Mouse (Mus musculus) heart, embryonic 12.5 days (tissue): Measurements from ENCODE around the gene Krt84. TPM values are rescaled to one million over a fixed set of nuclear protein-coding genes. Genes with fewer than 3 reads are reported as not detected.
"Not testable (repeated sequence)": the region's sequence is repeated elsewhere in the genome, so short reads cannot be mapped to it uniquely, and the experiment has no call there.

ENCODE experiments used
- ATAC-seq: fragments of 200-750 bp; cut with Nextera tagmentation; 2 replicates; pipeline ENCODE4 v1.8.0; 2017; ENCODE audit warnings: moderate TSS enrichment, moderate library complexity; ENCODE audit not compliant: insufficient number of reproducible peaks, low FRiP score
- H3K27ac ChIP-seq: fragments of 300-500 bp; sonication (generic); 2 replicates; pipeline ENCODE4 v1.5.1; 2016; ENCODE audit warnings: mild to moderate bottlenecking, moderate library complexity; ENCODE audit not compliant: poor library complexity, severe bottlenecking
- H3K27me3 ChIP-seq: fragments of 300-500 bp; sonication (generic); replicated peaks from 2 replicates; pipeline ENCODE4 v1.6.1; 2016; ENCODE audit warnings: mild to moderate bottlenecking, moderate library complexity
- H3K36me3 ChIP-seq: fragments of 300-500 bp; sonication (generic); 2 replicates; pipeline ENCODE4 v1.6.1; 2016; ENCODE audit warnings: mild to moderate bottlenecking, moderate library complexity
- H3K4me1 ChIP-seq: fragments of 300-500 bp; sonication (generic); replicated peaks from 2 replicates; pipeline ENCODE4 v1.6.1; 2016; ENCODE audit warnings: mild to moderate bottlenecking
- H3K4me2 ChIP-seq: fragments of 300-500 bp; sonication (generic); 2 replicates; pipeline ENCODE4 v1.6.1; 2016; ENCODE audit warnings: mild to moderate bottlenecking, moderate library complexity
- H3K4me3 ChIP-seq: fragments of 300-500 bp; sonication (generic); 2 replicates; pipeline ENCODE4 v1.5.1; 2016; ENCODE audit warnings: mild to moderate bottlenecking
- H3K9ac ChIP-seq: fragments of 300-500 bp; sonication (generic); 2 replicates; pipeline ENCODE4 v1.6.1; 2016; ENCODE audit warnings: mild to moderate bottlenecking, moderate library complexity
- H3K9me3 ChIP-seq: fragments of 300-500 bp; sonication (generic); replicated peaks from 2 replicates; pipeline ENCODE4 v1.6.1; 2016; ENCODE audit warnings: mild to moderate bottlenecking, moderate library complexity
- WGBS: fragments of 180-500 bp; shearing (Covaris S2); methylation state at CpG from one replicate; pipeline ENCODE4 v1.1.7; 2016; 5-methylcytosine and 5-hydroxymethylcytosine counted together
- polyA plus RNA-seq: library from polyadenylated mRNA; unstranded; fragments of >200 nt; fragmentation: Nextera tagmentation; extraction: Ambion mirVana; gene quantifications from 2 replicates; pipeline ENCODE4 v1.2.1, GENCODE M21; 2016

Gene Krt84
- polyA plus RNA-seq, 1 experiment from 2014 or later, result not detected

GRCm38 (mm10) chr15:101542543-101542942 lies 9.9 kb upstream of the Krt84 start:
- no peak for ATAC-seq
- Histone ChIP-seq H3K4me2 (no peak overlapping the region), H3K9me3 (no peaks in the 10 kb centered on the region), H3K36me3 (no peaks in the 10 kb centered on the region), H3K9ac (no peak overlapping the region), H3K27ac (no peak overlapping the region), H3K4me1 (0 out of 2 replicates have a peak, but pooled peaks cover 4% of the 10 kb centered on the region), H3K4me3 (no peak overlapping the region), H3K27me3 (peaks cover 50% of the 10 kb centered on the region)
- 51% methylated on average over 9 of the region's 9 CpGs for WGBS

DNA sequence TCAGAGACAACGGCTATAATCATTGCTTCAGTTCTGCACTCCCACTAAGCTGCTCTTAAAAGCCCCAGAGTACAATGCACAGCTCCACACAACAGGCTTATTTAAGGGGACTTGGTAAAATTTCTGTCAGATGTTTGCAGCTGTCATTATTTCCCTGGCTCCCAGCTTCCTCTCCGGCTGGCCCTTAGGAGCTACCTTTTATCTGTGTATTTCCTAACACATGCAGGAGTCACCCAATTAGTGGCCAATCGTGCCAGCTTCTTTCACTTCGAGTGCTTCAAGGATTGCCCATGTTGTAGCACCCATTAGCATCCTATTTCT lies 5.9 kb upstream of the Krt84 start:
- Histone ChIP-seq H3K36me3 (no peaks in the 10 kb centered on the region), H3K9me3 (no peaks in the 10 kb centered on the region), H3K4me3 (no peak overlapping the region), H3K9ac (no peak overlapping the region), H3K27ac (no peak overlapping the region), H3K4me2 (no peak overlapping the region), H3K4me1 (0 out of 2 replicates have a peak, but pooled peaks cover 4% of the 10 kb centered on the region), H3K27me3 (peaks cover 52% of the 10 kb centered on the region)
- 60% methylated on average over 4 of the region's 4 CpGs for WGBS
- ATAC-seq, result no peak

DNA sequence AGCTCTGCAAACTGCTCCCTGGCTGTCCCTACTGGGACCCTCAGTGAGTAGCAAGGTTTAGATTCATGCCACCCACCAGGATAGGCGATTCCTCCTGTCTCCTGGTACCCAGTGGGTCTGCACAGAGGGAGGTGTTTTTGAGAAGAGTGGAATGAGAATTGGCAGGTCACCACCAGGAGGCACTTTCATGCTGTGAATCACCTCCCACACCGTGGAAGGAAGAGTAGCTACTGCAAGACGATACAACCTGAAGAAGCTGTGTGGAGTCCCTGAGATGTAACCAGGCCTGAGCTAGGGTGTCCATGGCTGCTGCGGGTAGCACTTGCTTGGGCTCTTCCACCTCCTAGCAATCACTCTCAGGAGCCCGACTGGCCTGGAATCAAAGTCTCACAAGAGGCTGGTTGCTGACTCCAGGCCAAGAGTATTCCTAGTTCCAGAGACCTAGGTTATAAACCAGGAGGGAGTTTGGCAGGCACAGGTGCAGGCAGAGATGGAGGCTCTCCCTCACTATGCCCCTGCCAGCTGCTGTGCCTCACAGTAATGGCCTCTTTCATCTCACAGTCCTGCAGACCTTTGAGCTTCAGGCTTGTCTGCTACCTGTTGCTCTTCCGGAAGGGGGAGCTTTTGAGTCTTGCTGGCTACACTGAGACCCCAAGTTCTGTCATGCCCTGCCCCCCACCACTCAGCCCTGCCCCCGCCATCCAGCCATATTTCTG lies 5.4 kb upstream of the Krt84 start:
- peaks cover 52% of the 10 kb centered on the region for H3K27me3 ChIP-seq

DNA sequence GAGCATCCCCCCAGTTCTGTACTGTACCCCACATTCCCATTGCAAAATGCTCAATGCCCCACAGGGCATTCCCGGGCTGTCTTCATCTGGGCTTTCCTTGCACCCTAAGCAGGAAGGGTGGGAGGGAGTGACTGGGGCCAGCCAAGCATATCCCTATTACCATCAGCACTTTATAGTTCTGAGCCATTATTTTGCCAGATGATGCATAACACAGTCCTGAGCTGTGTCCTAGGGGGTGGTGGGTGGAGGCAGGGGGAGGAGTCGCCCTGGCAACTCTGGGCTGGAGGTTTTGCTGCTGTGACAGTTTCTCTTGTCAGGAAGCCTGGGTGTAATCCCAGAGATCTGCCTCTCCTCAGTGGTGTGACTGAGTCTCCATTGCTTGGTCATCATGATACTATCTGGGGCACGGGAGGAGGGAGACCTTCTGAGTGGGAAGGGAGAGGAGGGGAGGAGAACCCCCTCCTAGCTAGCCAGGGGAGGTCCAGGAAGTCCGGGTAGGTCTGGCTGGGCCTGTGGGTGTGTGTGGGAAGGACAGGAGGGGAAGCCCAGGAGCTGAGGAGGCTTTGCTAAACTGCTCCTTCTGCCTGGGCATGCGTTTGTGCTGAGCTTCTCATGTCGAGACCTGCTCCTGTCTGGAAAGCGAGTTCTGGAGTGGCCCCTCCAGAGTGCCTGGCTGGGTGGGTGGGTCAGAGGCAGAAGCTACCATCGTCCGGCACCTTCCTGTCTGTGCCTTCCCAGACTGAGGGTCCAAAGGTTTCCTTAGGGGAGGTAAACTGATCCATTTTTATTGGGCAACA lies 3.6 kb upstream of the Krt84 start:
- no peaks in the 10 kb centered on the region for H3K36me3 ChIP-seq
- H3K9me3 ChIP-seq, result no peaks in the 10 kb centered on the region
- 50% methylated on average over 9 of the region's 9 CpGs for WGBS
- ATAC-seq, result no peak
- H3K9ac ChIP-seq, result no peak overlapping the region
- no peak overlapping the region for H3K4me3 ChIP-seq
- H3K27me3 ChIP-seq, result peaks cover 47% of the 10 kb centered on the region; the same call in 1 of the 2 replicates
- H3K27ac ChIP-seq, result no peak overlapping the region
- H3K4me2 ChIP-seq, result no peak overlapping the region
- H3K4me1 ChIP-seq, result no peaks in the 10 kb centered on the region

More for the DNA sequence above, 5.4 kb upstream of the Krt84 start:
- ATAC-seq, result no peak
- no peak overlapping the region for H3K9ac ChIP-seq
- 0 out of 2 replicates have a peak, but pooled peaks cover 4% of the 10 kb centered on the region for H3K4me1 ChIP-seq
- no peak overlapping the region for H3K4me3 ChIP-seq
- H3K27ac ChIP-seq, result no peak overlapping the region
- 40% methylated on average over 7 of the region's 7 CpGs for WGBS
- H3K36me3 ChIP-seq, result no peaks in the 10 kb centered on the region
- no peak overlapping the region for H3K4me2 ChIP-seq
- no peaks in the 10 kb centered on the region for H3K9me3 ChIP-seq

DNA sequence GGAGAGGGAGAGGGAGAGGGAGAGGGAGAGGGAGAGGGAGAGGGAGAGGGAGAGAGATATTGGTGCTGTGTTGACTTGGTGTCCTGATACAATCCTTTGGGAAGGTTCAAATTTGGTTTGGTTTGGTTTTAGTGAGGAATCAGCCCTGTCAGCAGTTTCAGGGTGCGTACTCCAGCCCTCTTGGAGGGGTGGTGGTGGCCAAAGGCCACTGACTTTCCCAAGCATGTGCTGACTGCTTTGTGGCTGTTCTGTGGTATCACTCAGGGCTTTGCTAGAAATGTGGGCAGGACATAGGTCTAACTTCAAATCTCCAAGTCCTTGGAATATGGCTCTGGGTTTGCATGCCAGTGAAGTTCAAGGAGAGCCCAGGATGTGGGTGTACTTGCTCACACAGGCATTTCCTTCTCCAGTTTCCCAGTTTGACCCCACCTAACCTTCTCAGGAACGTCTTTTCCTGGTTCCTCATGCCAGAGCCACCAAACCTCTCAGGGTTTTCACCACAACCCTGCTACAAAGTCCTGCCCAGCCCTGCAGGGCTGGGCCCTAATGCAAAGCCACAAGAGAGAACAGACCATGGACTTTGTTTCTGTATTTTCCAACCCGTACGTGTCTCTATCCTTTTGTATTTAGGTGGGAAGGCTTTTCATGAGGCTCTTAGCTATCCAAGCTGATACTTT lies 9.9 kb downstream of the Krt84 start:
- Histone ChIP-seq H3K9me3 (no peaks in the 10 kb centered on the region), H3K4me2 (no peak overlapping the region), H3K27ac (no peak overlapping the region), H3K27me3 (peaks cover 56% of the 10 kb centered on the region), H3K4me1 (no peaks in the 10 kb centered on the region), H3K36me3 (no peaks in the 10 kb centered on the region), H3K4me3 (no peak overlapping the region), H3K9ac (no peak overlapping the region)
- ATAC-seq, result no peak
- 71% methylated on average over 4 of the region's 4 CpGs for WGBS

DNA sequence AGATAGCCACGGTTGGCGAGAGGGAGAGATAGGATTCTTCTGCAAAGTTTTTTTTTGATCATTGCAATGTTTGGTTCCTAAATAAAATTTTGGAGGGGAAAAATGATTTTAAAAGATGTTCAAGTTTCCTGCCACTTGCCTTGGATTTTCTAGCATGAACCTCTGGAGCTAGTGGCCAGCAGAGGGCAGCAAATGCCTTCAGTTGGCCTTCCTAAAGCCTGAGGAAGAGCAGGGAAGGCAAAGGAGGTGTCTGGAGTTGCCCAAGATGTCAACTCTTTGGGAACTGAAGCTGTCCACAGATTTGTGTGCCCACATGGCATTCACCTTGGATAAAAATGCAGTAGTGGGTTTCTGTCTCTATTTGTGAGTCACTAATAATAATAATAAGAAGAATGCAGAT lies 12.8 kb downstream of the Krt84 start:
- WGBS, result 14% methylated on average over 2 of the region's 2 CpGs
- Histone ChIP-seq H3K4me2 (no peak overlapping the region), H3K4me3 (no peak overlapping the region), H3K9me3 (no peaks in the 10 kb centered on the region; the same call in 1 of the 2 replicates), H3K27me3 (peaks cover 36% of the 10 kb centered on the region), H3K9ac (no peak overlapping the region), H3K27ac (no peak overlapping the region), H3K36me3 (no peaks in the 10 kb centered on the region), H3K4me1 (no peaks in the 10 kb centered on the region)
- ATAC-seq, result no peak

DNA sequence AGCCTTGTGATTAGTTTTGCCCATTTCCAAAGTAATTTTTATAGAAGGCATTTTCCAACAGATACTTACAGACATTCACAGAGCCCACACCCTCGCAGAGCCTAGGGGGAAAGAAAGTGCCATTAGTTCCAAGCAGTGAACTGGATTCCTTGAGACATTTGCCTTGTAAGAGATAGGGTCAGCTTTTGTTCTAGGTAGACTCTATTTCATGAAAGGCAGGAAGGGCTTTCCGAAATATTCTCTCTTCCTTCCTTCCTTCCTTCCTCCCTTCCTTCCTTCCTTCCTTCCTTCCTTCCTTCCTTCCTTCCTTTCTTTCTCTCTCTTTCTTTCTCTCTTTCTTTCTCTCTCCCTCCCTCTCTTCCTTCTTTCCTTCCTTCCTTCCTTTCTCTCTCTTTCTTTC lies 15.5 kb downstream of the Krt84 start, which contains the start of gene Gm49425:
Gene Gm49425, minus strand, starts transcription at position 101 of the 400 bp plus-strand sequence.
- H3K4me2 ChIP-seq, H3K4me3 ChIP-seq, ATAC-seq, H3K9ac ChIP-seq, H3K27ac ChIP-seq, H3K9me3 ChIP-seq, H3K4me1 ChIP-seq, H3K36me3 ChIP-seq: not testable (repeated sequence)
- WGBS, result 73% methylated on average over 2 of the region's 2 CpGs
- H3K27me3 ChIP-seq, result peaks cover 27% of the 10 kb centered on the region

DNA sequence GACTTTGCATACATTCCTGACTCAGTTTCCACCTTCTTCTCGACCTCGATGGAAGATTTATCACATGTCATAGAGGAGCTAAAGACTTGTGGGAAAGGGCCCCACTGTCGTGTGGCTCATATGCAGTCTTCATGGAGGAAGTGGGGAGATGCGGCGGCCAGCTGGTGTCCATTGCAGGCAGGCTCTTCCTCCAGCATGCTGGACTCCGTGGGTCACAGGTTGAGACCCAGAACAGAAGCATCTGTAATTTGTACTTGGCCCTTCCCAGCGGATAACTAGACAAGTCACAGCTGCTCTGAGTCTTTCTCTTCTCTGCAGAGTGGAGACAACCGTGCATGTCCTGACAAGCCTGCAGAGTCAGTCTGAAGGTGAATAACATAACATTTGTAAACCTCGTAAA lies 24.4 kb downstream of the Krt84 start:
- Histone ChIP-seq H3K36me3 (no peaks in the 10 kb centered on the region), H3K9me3 (no peaks in the 10 kb centered on the region), H3K9ac (no peak overlapping the region), H3K4me3 (no peak overlapping the region), H3K4me2 (no peak overlapping the region), H3K27me3 (0 out of 2 replicates have a peak, but pooled peaks cover 3% of the 10 kb centered on the region), H3K27ac (no peak overlapping the region), H3K4me1 (peaks cover 5% of the 10 kb centered on the region)
- ATAC-seq, result no peak
- WGBS, result 79% methylated on average over 9 of the region's 9 CpGs

DNA sequence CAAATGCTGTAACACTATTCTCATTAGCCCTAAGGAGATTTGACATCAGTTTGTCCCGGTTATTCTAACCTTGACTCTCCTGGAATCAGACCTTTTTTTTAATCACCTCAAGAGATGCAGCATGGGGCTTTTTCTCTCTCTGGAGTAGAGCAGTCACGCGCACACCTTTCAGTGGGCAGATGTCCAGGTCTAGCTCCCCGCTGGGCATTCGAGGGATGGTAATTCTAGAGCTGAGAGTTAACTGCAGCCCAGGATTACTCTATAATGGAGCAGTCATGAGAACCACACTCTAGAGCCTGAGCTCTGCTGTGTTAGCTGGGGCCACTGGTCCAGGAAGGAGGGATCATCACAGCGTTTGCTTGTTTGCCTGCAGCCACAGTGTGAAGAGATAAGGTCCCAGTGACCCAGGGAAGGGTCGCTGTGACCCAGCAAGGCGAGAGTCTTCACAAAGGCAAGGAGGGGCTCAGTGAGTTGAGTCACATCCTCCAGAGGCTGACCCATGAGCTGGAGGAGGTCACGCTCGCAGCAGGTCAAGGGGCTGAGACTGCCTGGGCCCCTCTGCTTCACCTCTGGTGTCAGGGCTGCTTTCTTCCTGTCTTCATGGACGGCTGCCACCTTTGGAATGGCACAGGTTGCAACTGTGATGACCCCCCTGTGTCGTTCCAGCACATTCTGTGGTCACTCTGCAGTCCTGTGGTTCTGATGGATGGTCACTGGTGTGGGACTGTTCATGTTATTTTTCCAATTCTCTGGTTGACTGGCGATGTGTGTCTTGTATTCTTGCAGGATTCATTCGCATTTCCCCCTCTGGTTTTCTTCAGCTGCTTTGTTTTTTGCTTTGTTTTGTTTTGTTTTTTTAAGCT lies 25.5 kb downstream of the Krt84 start:
- peaks cover 5% of the 10 kb centered on the region for H3K4me1 ChIP-seq
- no peak overlapping the region for H3K27ac ChIP-seq
- peaks cover 6% of the 10 kb centered on the region; the same call in 1 of the 2 replicates for H3K27me3 ChIP-seq
- no peak overlapping the region for H3K9ac ChIP-seq
- ATAC-seq, result no peak
- H3K9me3 ChIP-seq, result no peaks in the 10 kb centered on the region
- H3K36me3 ChIP-seq, result no peaks in the 10 kb centered on the region
- WGBS, result 42% methylated on average over 14 of the region's 14 CpGs
- no peak overlapping the region for H3K4me3 ChIP-seq
- H3K4me2 ChIP-seq, result no peak overlapping the region

- Histone ChIP-seq H3K4me3 (no peak overlapping the region), H3K4me1 (peaks cover 10% of the 10 kb centered on the region), H3K36me3 (no peaks in the 10 kb centered on the region), H3K9me3 (no peaks in the 10 kb centered on the region), H3K27ac (no peak overlapping the region), H3K4me2 (no peak overlapping the region), H3K27me3 (peaks cover 9% of the 10 kb centered on the region; the same call in 1 of the 2 replicates), H3K9ac (no peak overlapping the region)
- no peak for ATAC-seq
- WGBS, result 38% methylated on average over 2 of the region's 2 CpGs
Measured at GRCm38 (mm10) chr15:101497181-101497580, 35.4 kb downstream of the Krt84 start.
